Mouse (Mus musculus) forebrain, embryonic 12.5 days (tissue): Measurements from ENCODE around the gene Ccdc71. TPM values are rescaled to one million over a fixed set of nuclear protein-coding genes. Genes with fewer than 3 reads are reported as not detected.

Source experiments
- ATAC-seq: fragments of 200-750 bp; cut with Nextera tagmentation; 2 replicates; pipeline ENCODE4 v1.8.0; 2017; ENCODE audit warnings: moderate TSS enrichment; ENCODE audit not compliant: low FRiP score
- H3K27ac ChIP-seq: fragments of 300-500 bp; sonication (generic); 2 replicates; pipeline ENCODE4 v1.5.1; 2016; ENCODE audit warnings: mild to moderate bottlenecking
- H3K27me3 ChIP-seq: fragments of 300-500 bp; sonication (generic); 2 replicates; pipeline ENCODE4 v1.6.1; 2016; ENCODE audit warnings: mild to moderate bottlenecking
- H3K36me3 ChIP-seq: fragments of 300-500 bp; sonication (generic); replicated peaks from 2 replicates; pipeline ENCODE4 v1.6.1; 2016; ENCODE audit warnings: mild to moderate bottlenecking
- H3K4me1 ChIP-seq: fragments of 300-500 bp; sonication (generic); 2 replicates; pipeline ENCODE4 v1.6.1; 2016
- H3K4me2 ChIP-seq: fragments of 300-500 bp; sonication (generic); 2 replicates; pipeline ENCODE4 v1.6.1; 2016; ENCODE audit warnings: mild to moderate bottlenecking, moderate library complexity
- H3K4me3 ChIP-seq: fragments of 300-500 bp; sonication (generic); replicated peaks from 2 replicates; pipeline ENCODE4 v1.5.1; 2016; ENCODE audit warnings: mild to moderate bottlenecking
- H3K9ac ChIP-seq: fragments of 300-500 bp; sonication (generic); 2 replicates; pipeline ENCODE4 v1.6.1; 2016; ENCODE audit warnings: mild to moderate bottlenecking
- H3K9me3 ChIP-seq: fragments of 300-500 bp; sonication (generic); 2 replicates; pipeline ENCODE4 v1.6.1; 2016
- WGBS: fragments of 180-500 bp; shearing (Covaris S2); methylation state at CpG from one replicate; pipeline ENCODE4 v1.1.7; 2016; 5-methylcytosine and 5-hydroxymethylcytosine counted together
- polyA plus RNA-seq: library from polyadenylated mRNA; unstranded; fragments of >200 nt; fragmentation: Nextera tagmentation; extraction: Ambion mirVana; gene quantifications from 2 replicates; pipeline ENCODE4 v1.2.1, GENCODE M21; 2016

Gene Ccdc71
- polyA plus RNA-seq, 1 experiment from 2014 or later, result 44.1 TPM

GRCm38 (mm10) chr9:108461675-108462074 is 1.3 kb downstream of the Ccdc71 start:
- Histone ChIP-seq H3K9me3 (no peaks in the 10 kb centered on the region), H3K4me2 (peak overlapping the region; percentile 87), H3K9ac (no peak overlapping the region; the same call in 1 of the 2 replicates), H3K27me3 (0 out of 2 replicates have a peak, but pooled peaks cover 8% of the 10 kb centered on the region), H3K4me1 (peaks cover 13% of the 10 kb centered on the region), H3K27ac (no peak overlapping the region), H3K36me3 (peaks cover 37% of the 10 kb centered on the region), H3K4me3 (peak overlapping the region; percentile 95)
- ATAC-seq, result no peak
- 88% methylated on average over 5 of the region's 5 CpGs for WGBS

- Histone ChIP-seq H3K27me3 (0 out of 2 replicates have a peak, but pooled peaks cover 8% of the 10 kb centered on the region), H3K9ac (no peak overlapping the region), H3K9me3 (no peaks in the 10 kb centered on the region), H3K27ac (no peak overlapping the region), H3K36me3 (peaks cover 41% of the 10 kb centered on the region), H3K4me1 (peaks cover 13% of the 10 kb centered on the region), H3K4me2 (no peak overlapping the region), H3K4me3 (no peak overlapping the region)
- ATAC-seq, result no peak
- WGBS, result 97% methylated on average over 10 of the region's 10 CpGs
Measured at GRCm38 (mm10) chr9:108462192-108462591, 1.9 kb downstream of the Ccdc71 start.

- no peak overlapping the region for H3K27ac ChIP-seq
Measured at GRCm38 (mm10) chr9:108463713-108464112, 3.4 kb downstream of the Ccdc71 start.

GRCm38 (mm10) chr9:108466219-108466618 is 5.9 kb downstream of the Ccdc71 start:
- no peak overlapping the region for H3K27ac ChIP-seq
- no peak overlapping the region for H3K9ac ChIP-seq
- ATAC-seq, result no peak
- no peaks in the 10 kb centered on the region for H3K9me3 ChIP-seq
- no peak overlapping the region for H3K4me2 ChIP-seq
- no peak overlapping the region for H3K4me3 ChIP-seq
- H3K27me3 ChIP-seq, result no peaks in the 10 kb centered on the region
- H3K36me3 ChIP-seq, result peaks cover 41% of the 10 kb centered on the region
- peaks cover 10% of the 10 kb centered on the region for H3K4me1 ChIP-seq
- 93% methylated on average over 2 of the region's 2 CpGs for WGBS

More at GRCm38 (mm10) chr9:108463713-108464112, 3.4 kb downstream of the Ccdc71 start:
- no peak overlapping the region for H3K9ac ChIP-seq
- H3K4me3 ChIP-seq, result no peak overlapping the region
- 96% methylated on average over 9 of the region's 9 CpGs for WGBS
- 0 out of 2 replicates have a peak, but pooled peaks cover 8% of the 10 kb centered on the region for H3K27me3 ChIP-seq
- H3K9me3 ChIP-seq, result no peaks in the 10 kb centered on the region
- H3K36me3 ChIP-seq, result peaks cover 41% of the 10 kb centered on the region
- no peak overlapping the region for H3K4me2 ChIP-seq
- peaks cover 13% of the 10 kb centered on the region for H3K4me1 ChIP-seq
- no peak for ATAC-seq

- Histone ChIP-seq H3K4me2 (no peak overlapping the region), H3K36me3 (peaks cover 24% of the 10 kb centered on the region), H3K4me1 (no peaks in the 10 kb centered on the region), H3K27me3 (no peaks in the 10 kb centered on the region), H3K9me3 (no peaks in the 10 kb centered on the region), H3K9ac (no peak overlapping the region), H3K4me3 (no peak overlapping the region), H3K27ac (no peak overlapping the region)
- 83% methylated on average over 5 of the region's 5 CpGs for WGBS
- ATAC-seq, result no peak
Measured at GRCm38 (mm10) chr9:108469430-108469829, 9.1 kb downstream of the Ccdc71 start.

- WGBS, result 83% methylated on average over 4 of the region's 4 CpGs
- Histone ChIP-seq H3K4me2 (no peak overlapping the region), H3K4me3 (no peak overlapping the region), H3K27me3 (no peaks in the 10 kb centered on the region), H3K9ac (no peak overlapping the region), H3K36me3 (peaks cover 22% of the 10 kb centered on the region), H3K27ac (no peak overlapping the region), H3K4me1 (no peaks in the 10 kb centered on the region), H3K9me3 (no peaks in the 10 kb centered on the region)
- ATAC-seq, result no peak
Measured at GRCm38 (mm10) chr9:108469845-108470244, 9.5 kb downstream of the Ccdc71 start.

- no peaks in the 10 kb centered on the region for H3K36me3 ChIP-seq
- H3K27me3 ChIP-seq, result no peaks in the 10 kb centered on the region
- H3K4me2 ChIP-seq, result no peak overlapping the region
- H3K9ac ChIP-seq, result no peak overlapping the region
- H3K27ac ChIP-seq, result no peak overlapping the region
- ATAC-seq, result no peak
- no peaks in the 10 kb centered on the region for H3K9me3 ChIP-seq
- WGBS, result 53% methylated on average over 1 of the region's 1 CpGs
- no peak overlapping the region for H3K4me3 ChIP-seq
- peaks cover 11% of the 10 kb centered on the region for H3K4me1 ChIP-seq
Measured at GRCm38 (mm10) chr9:108474528-108474927, 14.2 kb downstream of the Ccdc71 start.

GRCm38 (mm10) chr9:108478638-108479156 is 18.4 kb downstream of the Ccdc71 start:
- no peaks in the 10 kb centered on the region for H3K9me3 ChIP-seq
- peaks cover 26% of the 10 kb centered on the region for H3K4me1 ChIP-seq
- H3K9ac ChIP-seq, result peak overlapping the region; percentile 47
- WGBS, result 1% methylated on average over 20 of the region's 20 CpGs
- H3K36me3 ChIP-seq, result peaks cover 12% of the 10 kb centered on the region
- H3K4me2 ChIP-seq, result peak overlapping the region; percentile 68
- no peaks in the 10 kb centered on the region for H3K27me3 ChIP-seq
- H3K27ac ChIP-seq, result peak overlapping the region; percentile 77
- ATAC-seq, result peak; percentile 76
- H3K4me3 ChIP-seq, result peak overlapping the region; percentile 46

- no peaks in the 10 kb centered on the region for H3K9me3 ChIP-seq
- peak overlapping the region; percentile 46 for H3K4me3 ChIP-seq
- peaks cover 26% of the 10 kb centered on the region for H3K4me1 ChIP-seq
- no peak; the same call in 1 of the 2 replicates for ATAC-seq
- 30% methylated on average over 11 of the region's 11 CpGs for WGBS
- no peak overlapping the region; the same call in 1 of the 2 replicates for H3K9ac ChIP-seq
- no peaks in the 10 kb centered on the region for H3K27me3 ChIP-seq
- peaks cover 17% of the 10 kb centered on the region for H3K36me3 ChIP-seq
- peak overlapping the region; percentile 68 for H3K4me2 ChIP-seq
- peak overlapping the region; percentile 77 for H3K27ac ChIP-seq
Measured at GRCm38 (mm10) chr9:108479241-108479640, 18.9 kb downstream of the Ccdc71 start.

- ATAC-seq, result peak; percentile 47; the same call in 1 of the 2 replicates
- Histone ChIP-seq H3K9me3 (no peaks in the 10 kb centered on the region), H3K4me1 (peaks cover 26% of the 10 kb centered on the region), H3K4me3 (peak within 1 kb of the TSS; percentile 46), H3K36me3 (peaks cover 19% of the 10 kb centered on the region), H3K4me2 (peak within 1 kb of the TSS; percentile 68), H3K27me3 (no peaks in the 10 kb centered on the region), H3K9ac (peak within 1 kb of the TSS; percentile 58), H3K27ac (peak within 1 kb of the TSS; percentile 77)
- 10% methylated on average over 10 of the region's 10 CpGs for WGBS
Measured at GRCm38 (mm10) chr9:108479721-108480351, 19.5 kb downstream of the Ccdc71 start, which contains the start of gene Lamb2. Lamb2 (plus strand) TSS chr9:108479736.

GRCm38 (mm10) chr9:108480813-108481519 is 20.6 kb downstream of the Ccdc71 start:
- Histone ChIP-seq H3K4me2 (0 out of 2 replicates have a peak overlapping the region, but pooled peaks have one; percentile 68), H3K4me3 (no peak overlapping the region), H3K4me1 (peaks cover 26% of the 10 kb centered on the region), H3K9ac (peak overlapping the region; percentile 25; the same call in 1 of the 2 replicates), H3K27me3 (no peaks in the 10 kb centered on the region), H3K9me3 (no peaks in the 10 kb centered on the region), H3K27ac (no peak overlapping the region), H3K36me3 (peaks cover 29% of the 10 kb centered on the region)
- no peak for ATAC-seq
- 93% methylated on average over 28 of the region's 28 CpGs for WGBS

GRCm38 (mm10) chr9:108481520-108482210 is 21.3 kb downstream of the Ccdc71 start:
- peaks cover 36% of the 10 kb centered on the region for H3K36me3 ChIP-seq

More at GRCm38 (mm10) chr9:108481520-108482210, 21.3 kb downstream of the Ccdc71 start:
- ATAC-seq, result no peak
- no peak overlapping the region for H3K27ac ChIP-seq
- no peak overlapping the region for H3K9ac ChIP-seq
- H3K9me3 ChIP-seq, result no peaks in the 10 kb centered on the region
- no peaks in the 10 kb centered on the region for H3K27me3 ChIP-seq
- 93% methylated on average over 19 of the region's 19 CpGs for WGBS
- peaks cover 26% of the 10 kb centered on the region for H3K4me1 ChIP-seq
- H3K4me3 ChIP-seq, result no peak overlapping the region
- no peak overlapping the region for H3K4me2 ChIP-seq
